Mouse (Mus musculus) midbrain, postnatal 0 days (tissue): ENCODE measurements at regions not wholly inside any gene's neighbourhood (a gene's known extent, or its start where the extent isn't known, plus 50 kb on each side); places are given as distances from the start of the nearest gene placed in this dataset.

Source experiments
- ATAC-seq: fragments of 200-750 bp; cut with Nextera tagmentation; 2 replicates; pipeline ENCODE4 v1.8.0; 2017; ENCODE audit warnings: moderate number of reproducible peaks, mild to moderate bottlenecking, moderate TSS enrichment, moderate library complexity; ENCODE audit not compliant: low FRiP score
- DNase-seq: peaks from one replicate; pipeline ENCODE4 v3.0.0-alpha.2; 2015; ENCODE audit warnings: low spot score
- H3K27ac ChIP-seq: fragments of 300-500 bp; sonication (generic); 2 replicates; pipeline ENCODE4 v1.5.1; 2014; ENCODE audit warnings: low read depth, mild to moderate bottlenecking, low read length, mixed read lengths
- H3K27me3 ChIP-seq: fragments of 300-500 bp; sonication (generic); 2 replicates; pipeline ENCODE4 v1.6.1; 2014; ENCODE audit warnings: low read length, control low read depth, mixed read lengths; ENCODE audit not compliant: insufficient read depth
- H3K36me3 ChIP-seq: fragments of 300-500 bp; sonication (generic); 2 replicates; pipeline ENCODE4 v1.6.1; 2014; ENCODE audit warnings: low read length, control low read depth, mixed read lengths; ENCODE audit not compliant: insufficient read depth
- H3K4me1 ChIP-seq: fragments of 300-500 bp; sonication (generic); 2 replicates; pipeline ENCODE4 v1.6.1; 2014; ENCODE audit warnings: mild to moderate bottlenecking, control low read depth, antibody characterized with exemption, low read length, mixed read lengths; ENCODE audit not compliant: insufficient read depth
- H3K4me2 ChIP-seq: fragments of 300-500 bp; sonication (generic); 2 replicates; pipeline ENCODE4 v1.6.1; 2014; ENCODE audit warnings: low read depth, mild to moderate bottlenecking, low read length, mixed read lengths; ENCODE audit not compliant: poor library complexity, severe bottlenecking
- H3K4me3 ChIP-seq: fragments of 300-500 bp; sonication (generic); 2 replicates; pipeline ENCODE4 v1.5.1; 2014; ENCODE audit warnings: low read depth, mild to moderate bottlenecking, low read length, moderate library complexity
- H3K9ac ChIP-seq: fragments of 300-500 bp; sonication (generic); replicated peaks from 2 replicates; pipeline ENCODE4 v1.6.1; 2014; ENCODE audit warnings: mild to moderate bottlenecking, low read length, moderate library complexity, mixed read lengths; ENCODE audit not compliant: poor library complexity, severe bottlenecking
- H3K9me3 ChIP-seq: fragments of 300-500 bp; sonication (generic); 2 replicates; pipeline ENCODE4 v1.6.1; 2016; ENCODE audit warnings: low read length, control low read depth
- CTCF ChIP-seq: IDR thresholded peaks from 2 replicates; pipeline ENCODE4 v1.5.1; 2016; ENCODE audit warnings: antibody characterized with exemption, mild to moderate bottlenecking
- WGBS: fragments of 180-500 bp; shearing (Covaris S2); extraction: QIAGEN DNeasy Blood & Tissue Kit; methylation state at CpG from one replicate; pipeline ENCODE4 v1.1.7; 2014; 5-methylcytosine and 5-hydroxymethylcytosine counted together

DNA sequence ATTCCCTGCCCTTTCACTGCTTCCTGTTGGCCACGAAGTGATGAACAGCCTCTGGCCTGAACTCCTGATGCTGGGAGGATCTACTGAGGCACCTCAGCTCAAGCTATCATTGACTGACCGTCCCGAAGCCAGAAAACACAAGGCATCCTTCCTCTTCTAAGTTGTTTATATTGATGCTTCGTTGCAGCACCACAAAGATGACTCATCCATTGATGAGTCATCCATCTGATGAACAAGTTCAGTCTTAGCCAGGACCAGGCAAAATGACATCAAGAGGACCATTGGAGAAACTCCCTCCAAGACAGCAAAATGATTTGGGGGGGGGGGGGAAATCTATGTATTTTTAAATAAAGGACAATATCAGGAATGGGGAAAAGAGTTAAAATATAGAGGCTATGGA, 144.5 kb downstream of the Rab28 start:
- no peak for TF ChIP-seq CTCF
- Histone ChIP-seq H3K9ac (no peak overlapping the region), H3K4me1 (no peaks in the 10 kb centered on the region), H3K4me2 (no peak overlapping the region), H3K27ac (no peak overlapping the region), H3K36me3 (no peaks in the 10 kb centered on the region), H3K27me3 (no peaks in the 10 kb centered on the region), H3K4me3 (no peak overlapping the region), H3K9me3 (peaks cover 4% of the 10 kb centered on the region; the same call in 1 of the 2 replicates)
- ATAC-seq: no peak
- DNase-seq: no peak
- 79% methylated on average over 4 of the region's 4 CpGs for WGBS

DNA sequence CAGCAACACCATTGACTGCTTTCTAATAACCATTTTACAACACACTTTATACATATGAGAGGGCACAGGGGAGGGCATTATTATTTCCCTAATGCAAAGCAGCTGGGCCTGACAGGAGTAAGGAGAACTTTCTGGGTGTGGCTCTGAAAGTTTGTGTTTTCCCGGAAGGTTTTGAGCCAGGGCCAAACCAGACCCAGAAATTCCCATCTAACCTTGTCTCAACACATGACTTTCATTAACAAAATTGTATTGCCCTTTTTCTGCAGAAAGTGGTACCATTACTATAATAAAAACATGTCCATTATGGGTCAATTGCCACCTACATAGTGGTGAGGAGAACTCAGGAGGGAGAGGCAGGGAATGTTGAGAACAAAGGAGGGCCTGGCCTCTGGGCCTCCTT, 145.7 kb downstream of the Rab28 start:
- Histone ChIP-seq H3K36me3 (no peaks in the 10 kb centered on the region), H3K4me3 (no peak overlapping the region), H3K9me3 (peaks cover 4% of the 10 kb centered on the region; the same call in 1 of the 2 replicates), H3K27me3 (no peaks in the 10 kb centered on the region), H3K4me1 (no peaks in the 10 kb centered on the region), H3K27ac (no peak overlapping the region), H3K4me2 (no peak overlapping the region), H3K9ac (no peak overlapping the region)
- DNase-seq (no peak), ATAC-seq (no peak)
- no peak for TF ChIP-seq CTCF
- WGBS: 83% methylated on average over 1 of the region's 1 CpGs

DNA sequence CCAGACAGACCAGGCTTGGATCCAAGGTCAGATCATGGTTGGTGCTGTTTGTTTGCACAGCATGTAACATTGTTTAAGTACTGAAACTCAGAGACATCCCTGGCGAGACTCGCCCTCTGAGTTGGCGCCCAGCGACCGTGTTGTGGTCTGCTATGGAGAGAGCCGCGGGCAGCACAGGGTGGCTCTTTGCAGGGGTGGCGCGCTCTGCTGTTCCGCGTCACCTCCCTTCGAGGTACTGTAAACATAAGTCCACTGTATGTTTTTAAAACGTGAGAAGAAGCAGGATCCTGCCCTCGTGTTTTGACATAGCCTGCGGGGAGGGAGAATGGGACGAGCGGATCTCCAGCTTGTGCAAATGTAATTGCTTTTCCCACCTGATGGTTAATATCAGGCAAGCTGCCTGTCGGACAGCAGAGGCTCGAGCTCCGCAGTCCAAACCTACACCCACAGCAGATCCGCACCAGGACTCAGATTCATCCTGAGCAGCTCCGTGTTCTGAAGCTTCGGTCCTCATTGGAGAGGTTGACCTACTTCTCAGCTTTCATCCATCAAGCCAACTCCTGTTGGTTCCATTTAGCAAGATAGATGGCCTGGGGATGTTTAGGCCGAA, 151.2 kb downstream of the Rab28 start:
- no peaks in the 10 kb centered on the region for H3K4me1 ChIP-seq
- H3K27ac ChIP-seq: no peak overlapping the region
- H3K9ac ChIP-seq: no peak overlapping the region
- no peaks in the 10 kb centered on the region for H3K9me3 ChIP-seq
- ATAC-seq (peak; percentile 44; the same call in 1 of the 2 replicates), DNase-seq (peak; percentile 2)
- no peaks in the 10 kb centered on the region for H3K36me3 ChIP-seq
- peak overlapping the region; percentile 36 for H3K4me2 ChIP-seq
- H3K27me3 ChIP-seq: no peaks in the 10 kb centered on the region
- 53% methylated on average over 24 of the region's 24 CpGs for WGBS
- peak overlapping the region; percentile 6; the same call in 1 of the 2 replicates for H3K4me3 ChIP-seq
- no peak for TF ChIP-seq CTCF

DNA sequence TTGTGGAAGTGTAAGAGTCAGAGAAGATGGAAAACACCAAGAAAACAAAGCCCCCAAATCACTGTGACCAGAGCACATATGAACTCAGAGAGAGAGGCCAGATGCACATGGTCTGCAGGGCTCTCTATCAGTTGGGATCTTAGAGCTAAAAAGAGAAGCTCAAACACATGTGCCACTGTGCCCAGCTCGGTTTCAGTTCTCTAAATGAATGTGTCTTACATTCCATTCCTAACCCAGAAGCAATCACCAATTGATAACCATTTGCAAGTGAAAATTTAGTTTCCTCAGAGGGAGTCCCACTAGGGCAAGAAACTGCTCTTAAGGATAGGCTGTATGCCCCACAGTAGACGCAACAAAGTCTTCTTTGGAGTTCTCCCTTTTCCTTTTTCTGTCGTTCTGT, 153.6 kb downstream of the Rab28 start:
- no peaks in the 10 kb centered on the region for H3K36me3 ChIP-seq
- H3K9ac ChIP-seq: no peak overlapping the region
- no peak overlapping the region for H3K4me2 ChIP-seq
- ATAC-seq: no peak
- H3K4me1 ChIP-seq: no peaks in the 10 kb centered on the region
- H3K9me3 ChIP-seq: no peaks in the 10 kb centered on the region
- H3K27ac ChIP-seq: no peak overlapping the region
- DNase-seq: no peak
- H3K27me3 ChIP-seq: no peaks in the 10 kb centered on the region
- H3K4me3 ChIP-seq: no peak overlapping the region
- TF ChIP-seq CTCF: no peak
- 86% methylated on average over 3 of the region's 3 CpGs for whole genome bisulfite sequencing

DNA sequence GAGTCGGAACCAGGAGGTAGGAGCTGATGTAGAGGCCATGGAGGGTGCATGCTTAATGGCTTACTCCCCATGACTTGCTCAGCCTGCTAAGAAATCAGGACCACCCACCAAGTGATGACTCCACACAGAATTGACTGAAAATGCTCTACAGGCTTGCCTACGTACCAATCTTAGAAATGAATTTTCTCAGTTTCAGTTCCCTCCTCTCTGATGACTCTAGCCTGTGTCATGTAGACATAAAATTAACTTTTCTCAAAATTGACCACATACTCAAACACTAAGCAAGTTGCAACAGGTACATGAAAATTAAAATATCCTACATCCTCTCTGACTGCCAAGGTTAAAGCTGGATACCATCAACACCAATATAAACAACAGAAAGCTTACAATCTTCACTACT, 157.9 kb downstream of the Rab28 start:
- H3K4me2 ChIP-seq: no peak overlapping the region
- DNase-seq: no peak
- WGBS: 86% methylated on average over 2 of the region's 2 CpGs

DNA sequence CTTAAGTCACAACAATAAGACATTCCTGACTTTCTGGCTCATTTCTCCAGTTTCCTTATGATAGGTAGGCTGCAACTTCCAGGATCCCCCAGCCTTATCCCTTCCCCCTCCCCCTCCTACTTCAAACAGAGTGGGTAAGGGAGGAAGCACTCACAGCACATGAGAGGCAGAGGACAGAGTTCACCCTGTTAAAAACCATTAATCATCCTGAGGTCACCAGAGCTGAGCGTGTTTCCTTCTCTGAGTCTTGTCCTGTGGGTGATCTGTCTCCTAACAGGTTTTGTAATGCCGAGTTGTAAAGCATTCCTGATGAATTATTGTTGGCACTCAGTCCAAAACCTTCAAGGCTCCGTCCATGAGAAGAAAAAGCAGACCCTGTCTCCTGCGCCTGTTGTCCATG, 161.0 kb downstream of the Rab28 start:
- no peak overlapping the region for H3K4me2 ChIP-seq
- no peak overlapping the region for H3K4me3 ChIP-seq
- no peak for ATAC-seq
- no peaks in the 10 kb centered on the region for H3K27me3 ChIP-seq
- 74% methylated on average over 4 of the region's 4 CpGs for WGBS
- no peak for TF ChIP-seq CTCF
- H3K27ac ChIP-seq: no peak overlapping the region
- H3K9ac ChIP-seq: no peak overlapping the region
- DNase-seq: no peak
- H3K4me1 ChIP-seq: no peaks in the 10 kb centered on the region
- H3K9me3 ChIP-seq: no peaks in the 10 kb centered on the region
- no peaks in the 10 kb centered on the region for H3K36me3 ChIP-seq

More for the DNA sequence above, 157.9 kb downstream of the Rab28 start:
- H3K9me3 ChIP-seq: no peaks in the 10 kb centered on the region
- H3K27me3 ChIP-seq: no peaks in the 10 kb centered on the region
- H3K36me3 ChIP-seq: no peaks in the 10 kb centered on the region
- H3K9ac ChIP-seq: no peak overlapping the region
- TF ChIP-seq CTCF: no peak
- no peaks in the 10 kb centered on the region for H3K4me1 ChIP-seq
- ATAC-seq: no peak
- no peak overlapping the region for H3K27ac ChIP-seq
- H3K4me3 ChIP-seq: no peak overlapping the region
